Mouse (Mus musculus) megakaryocyte, embryonic 14.5 days (primary cell): ENCODE measurements around the gene BC035044.

Experiments
- FLI1 ChIP-seq: IDR thresholded peaks from 2 replicates; pipeline ENCODE4 v1.6.1; 2012; ENCODE audit warnings: low read length, inconsistent platforms, mixed read lengths
- GATA1 ChIP-seq: IDR thresholded peaks from 3 replicates; pipeline ENCODE4 v1.6.1; 2012; ENCODE audit warnings: mixed read lengths, low read length, inconsistent platforms, borderline replicate concordance

GRCm38 (mm10) chr6:128845319-128845979 lies 45.5 kb downstream of the BC035044 start:
- peak; percentile 18; the same call in 1 of the 3 replicates for TF ChIP-seq GATA1
- TF ChIP-seq FLI1, result 0 out of 2 replicates have a peak, but pooled peaks have one; percentile 34
